Mouse (Mus musculus) C2C12 (cell line): ENCODE results near the gene Pex14.

Experiments
- CTCF ChIP-seq: IDR thresholded peaks from one replicate; pipeline ENCODE4 v1.5.1; 2011; ENCODE audit not compliant: control insufficient read depth, insufficient read depth, insufficient read length
- MYOD1 ChIP-seq: IDR thresholded peaks from one replicate; pipeline ENCODE4 v1.6.1; 2011; ENCODE audit warnings: low read depth; ENCODE audit not compliant: control insufficient read depth, insufficient read length

GRCm38 (mm10) chr4:149056957-149057356 is 42.7 kb downstream of the Pex14 start:
- TF ChIP-seq CTCF = no peak
- no peak for TF ChIP-seq MYOD1
